Mouse (Mus musculus): Measurements from ENCODE around the gene Cav2. TPM values are rescaled to one million over a fixed set of nuclear protein-coding genes. Genes with fewer than 3 reads are reported as not detected.

The Cav2 gene
- polyA plus RNA-seq, 1 experiment, result 31.8 TPM

DNA sequence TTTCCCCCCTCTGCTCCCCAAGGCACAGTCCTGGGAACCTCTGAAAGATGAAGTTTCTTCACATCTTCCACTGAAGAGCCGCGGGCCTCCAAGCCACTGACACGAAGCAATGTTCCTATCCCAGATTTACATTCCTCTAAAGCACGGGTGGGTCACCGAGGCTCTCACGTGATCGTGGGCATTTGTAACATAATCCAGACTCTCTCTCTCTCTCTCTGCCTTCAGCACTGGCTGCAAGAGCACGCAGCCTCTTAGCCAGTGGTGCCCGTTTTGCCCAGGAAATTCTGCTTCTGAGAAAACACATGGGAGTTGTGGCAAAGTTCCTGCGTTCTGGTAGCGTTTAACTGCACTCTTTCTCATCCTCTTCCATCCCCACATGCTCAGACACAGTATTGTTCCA is 46.2 kb downstream of the Cav2 start:
- TF ChIP-seq POLR2A (IDR thresholded peaks at IDR 0.05; ENCODE audit: extremely low read depth, insufficient read depth, low read length), result no peak
- TF ChIP-seq CTCF (IDR thresholded peaks at IDR 0.05; ENCODE audit: extremely low read depth, insufficient read depth, low read length), result no peak
- Histone ChIP-seq H3K27ac (ENCODE audit: insufficient read depth, low read length) (no peak overlapping the region), H3K4me1 (ENCODE audit: control insufficient read depth, insufficient read depth, low read length) (no peaks in the 10 kb centered on the region), H3K4me3 (ENCODE audit: insufficient read depth, low read length) (no peak overlapping the region)

GRCm38 (mm10) chr6:17329801-17330200 is 48.8 kb downstream of the Cav2 start:
- Histone ChIP-seq H3K4me3 (ENCODE audit: insufficient read depth, low read length) (no peak overlapping the region), H3K27ac (ENCODE audit: insufficient read depth, low read length) (no peak overlapping the region), H3K4me1 (ENCODE audit: control insufficient read depth, insufficient read depth, low read length) (no peaks in the 10 kb centered on the region)
- TF ChIP-seq POLR2A (IDR thresholded peaks at IDR 0.05; ENCODE audit: extremely low read depth, insufficient read depth, low read length) (no peak), CTCF (IDR thresholded peaks at IDR 0.05; ENCODE audit: extremely low read depth, insufficient read depth, low read length) (no peak)

DNA sequence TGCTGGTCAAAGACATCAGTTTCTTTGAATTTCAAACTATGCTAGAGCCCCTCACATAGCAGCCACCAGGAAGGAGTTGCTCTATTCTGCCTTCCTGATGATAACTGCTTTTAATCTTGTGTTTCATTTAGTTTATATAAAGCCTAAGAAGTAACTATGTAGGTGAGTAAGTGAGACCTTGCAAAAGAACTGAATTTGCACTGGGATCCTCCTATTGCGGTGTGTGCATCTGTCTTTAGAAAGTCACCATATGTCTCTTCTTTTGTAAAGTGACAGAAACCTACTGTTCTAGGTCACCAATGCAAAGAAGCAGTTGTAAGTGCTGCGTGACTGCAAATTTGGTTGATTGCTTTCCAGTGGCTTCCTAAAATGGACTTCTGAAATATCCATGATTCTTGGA is 56.7 kb downstream of the Cav2 start:
- no peak overlapping the region for H3K4me3 ChIP-seq (ENCODE audit: insufficient read depth, low read length)
- H3K4me1 ChIP-seq (ENCODE audit: control insufficient read depth, insufficient read depth, low read length), result no peaks in the 10 kb centered on the region
- no peak for TF ChIP-seq POLR2A (IDR thresholded peaks at IDR 0.05; ENCODE audit: extremely low read depth, insufficient read depth, low read length)
- no peak overlapping the region for H3K27ac ChIP-seq (ENCODE audit: insufficient read depth, low read length)

Other genes with a start within 250 kb of the Cav2 start
- 1.8 and 1.9 TPM in 2 replicates for gene Tes, start 216.0 kb upstream of the Cav2 start, polyA plus RNA-seq (2012; rRNA removed)
- gene Cav1, start 25.1 kb downstream of the Cav2 start, polyA plus RNA-seq (2012; rRNA removed), result 22.5 and 25.1 TPM in 2 replicates
- 4.3 and 4.7 TPM in 2 replicates for gene Met, start 182.6 kb downstream of the Cav2 start, polyA plus RNA-seq (2012; rRNA removed)

All from cortical plate, adult 2 months (tissue).